Mouse (Mus musculus) left cerebral cortex, postnatal 10 days (tissue): ENCODE measurements around the gene Vsig8. TPM values are rescaled to one million over a fixed set of nuclear protein-coding genes. Genes with fewer than 3 reads are reported as not detected.

Source experiments
- DNase-seq, 2 experiments: peaks; one replicate each; pipeline ENCODE4 v3.0.0; 2021 to 2022; ENCODE audit warnings: low spot score in 2 of 2, mixed read lengths in 1 of 2; ENCODE audit errors: extremely low spot score in 1 of 2
- intact Hi-C: fragments of 180-260 bp; cut with DNase I; formaldehyde crosslinking; loops from one replicate; pipeline ENCODE4 v1.15.1; 2025
- total RNA-seq, 2 experiments: library from RNA; stranded (reverse); gene quantifications; 2 replicates each; pipeline ENCODE4 v1.2.3; 2021

Vsig8 gene
- total RNA-seq, 2 experiments from 2014 or later, result 0.53 to 1.4 TPM

GRCm38 (mm10) chr1:172525971-172526370, 29.8 kb upstream of the Vsig8 start:
- no peak for DNase-seq
- intact Hi-C loops, result loop anchor here (5.0 kb wide), 1 partner anchor 871 kb away; no protein-coding TSS in a partner anchor

- DNase-seq, result no peak
- intact Hi-C loops, result loop anchor here (5.0 kb wide), 1 partner anchor 871 kb away; no protein-coding TSS in a partner anchor
Measured at GRCm38 (mm10) chr1:172526380-172527081, 29.2 kb upstream of the Vsig8 start.

GRCm38 (mm10) chr1:172527431-172527830, 28.3 kb upstream of the Vsig8 start:
- intact Hi-C loops, result loop anchor here (5.0 kb wide), 1 partner anchor 870 kb away; no protein-coding TSS in a partner anchor

GRCm38 (mm10) chr1:172528701-172529100, 27.0 kb upstream of the Vsig8 start:
- intact Hi-C loops, result loop anchor here (2.0 to 5.0 kb wide), 3 partner anchors 34 to 869 kb away; partner anchors contain the start of gene Dusp23
- DNase-seq, result peak; percentile 74 to 92

More at GRCm38 (mm10) chr1:172527431-172527830, 28.3 kb upstream of the Vsig8 start:
- DNase-seq, result no peak

GRCm38 (mm10) chr1:172530544-172531220, 25.1 kb upstream of the Vsig8 start:
- DNase-seq, result no peak
- intact Hi-C loops, result loop anchor here (5.0 kb wide), 1 partner anchor 82 kb away; no protein-coding TSS in a partner anchor

GRCm38 (mm10) chr1:172532551-172532950, 23.2 kb upstream of the Vsig8 start:
- DNase-seq, result peak in 1 of 2 experiments; percentile 72
- intact Hi-C loops, result loop anchor here (5.0 kb wide), 1 partner anchor 80 kb away; no protein-coding TSS in a partner anchor

GRCm38 (mm10) chr1:172535116-172535515, 20.6 kb upstream of the Vsig8 start:
- no peak for DNase-seq
- intact Hi-C loops, result no loop called here

GRCm38 (mm10) chr1:172539827-172540226, 15.9 kb upstream of the Vsig8 start:
- DNase-seq, result no peak
- intact Hi-C loops, result no loop called here

- intact Hi-C loops, result no loop called here
- DNase-seq, result no peak
Measured at GRCm38 (mm10) chr1:172540283-172540820, 15.4 kb upstream of the Vsig8 start.

GRCm38 (mm10) chr1:172546062-172546461, 9.7 kb upstream of the Vsig8 start:
- no peak for DNase-seq
- intact Hi-C loops, result no loop called here

GRCm38 (mm10) chr1:172548501-172548900, 7.2 kb upstream of the Vsig8 start:
- intact Hi-C loops, result no loop called here
- DNase-seq, result no peak

GRCm38 (mm10) chr1:172549314-172549713, 6.4 kb upstream of the Vsig8 start:
- intact Hi-C loops, result no loop called here
- no peak for DNase-seq

- intact Hi-C loops, result no loop called here
- no peak for DNase-seq
Measured at GRCm38 (mm10) chr1:172549717-172550116, 6.0 kb upstream of the Vsig8 start.

GRCm38 (mm10) chr1:172550551-172550951, 5.2 kb upstream of the Vsig8 start:
- peak in 1 of 2 experiments; percentile 67 for DNase-seq
- intact Hi-C loops, result no loop called here

GRCm38 (mm10) chr1:172551009-172551408, 4.7 kb upstream of the Vsig8 start:
- DNase-seq, result no peak
- intact Hi-C loops, result no loop called here

- intact Hi-C loops, result no loop called here
- DNase-seq, result no peak
Measured at GRCm38 (mm10) chr1:172552623-172553022, 3.1 kb upstream of the Vsig8 start.

- peak; percentile 40 to 78 for DNase-seq
- intact Hi-C loops, result loop anchor here (2.0 kb wide), 1 partner anchor 34 kb away; no protein-coding TSS in a partner anchor
Measured at GRCm38 (mm10) chr1:172562641-172563464, 7.1 kb downstream of the Vsig8 start.

- no peak for DNase-seq
- intact Hi-C loops, result loop anchor here (2.0 kb wide), 1 partner anchor 35 kb away; no protein-coding TSS in a partner anchor
Measured at GRCm38 (mm10) chr1:172563465-172563828, 7.7 kb downstream of the Vsig8 start.

GRCm38 (mm10) chr1:172566131-172566530, 10.4 kb downstream of the Vsig8 start:
- DNase-seq, result no peak
- intact Hi-C loops, result no loop called here
